Mouse (Mus musculus) kidney, adult 2 months (tissue): ENCODE measurements at regions not wholly inside any gene's neighbourhood (a gene's known extent, or its start where the extent isn't known, plus 50 kb on each side); places are given as distances from the start of the nearest gene placed in this dataset.

ENCODE experiments used
- CTCF ChIP-seq: fragments of 200-500 bp; conservative IDR thresholded peaks from 2 replicates; pipeline ENCODE4 v1.5.1; 2011; ENCODE audit warnings: low read depth, mild to moderate bottlenecking, control low read depth, low read length, moderate library complexity, mixed read lengths; ENCODE audit not compliant: insufficient read depth, insufficient read length
- POLR2A ChIP-seq: fragments of 200-500 bp; IDR thresholded peaks from one replicate; pipeline ENCODE4 v1.6.1; 2011; ENCODE audit warnings: low read depth, low read length, control low read depth

DNA sequence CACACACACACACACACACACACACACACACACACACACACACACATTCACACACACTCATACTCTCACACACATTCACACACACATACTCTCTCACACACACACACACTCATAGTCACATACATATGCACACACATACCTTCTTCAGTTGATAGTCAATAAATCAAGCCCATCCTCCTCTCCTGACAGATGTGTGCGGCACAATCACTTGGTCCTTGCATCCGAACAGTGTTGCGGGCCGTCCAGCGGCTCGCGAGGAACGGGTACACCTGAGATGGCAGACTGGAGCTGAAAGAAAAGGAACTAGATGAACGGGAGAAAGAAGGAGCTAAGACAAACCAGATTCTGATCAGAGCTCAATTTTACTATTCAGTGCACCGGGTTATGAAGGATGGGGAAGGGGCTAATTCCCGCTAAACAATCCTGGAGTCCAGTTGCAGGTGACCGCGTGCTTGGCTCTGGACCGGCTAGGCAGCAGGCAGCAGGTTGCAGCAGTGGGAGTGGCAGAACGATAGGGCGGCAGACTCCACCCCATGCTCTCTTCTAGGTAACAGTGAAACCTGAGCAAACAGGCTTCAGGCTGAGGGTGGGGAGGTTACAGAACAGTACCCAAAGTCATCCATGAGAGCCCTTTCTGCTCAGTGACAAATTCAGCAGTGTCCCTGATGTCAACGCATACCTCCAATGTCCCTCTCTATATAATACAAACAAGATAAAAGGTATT lies 247.8 kb downstream of the Csl start:
- TF ChIP-seq CTCF (no peak), POLR2A (no peak)
